33 mouse cellular contexts compared by ENCODE assay signal in genomic region chrX:11575571-11575970, GRCm38 (mm10).
DNase-seq lines count a peak whose midpoint lies in the region; ATAC-seq lines count a peak whose summit lies in the region.
"Had no signal": no experiment of that assay in that cellular context is flagged by ENCODE, and none has a peak within 500 bp of the region (broad histone marks: within the 10 kb centered on the region; RNA-seq: fewer than 3 reads in every experiment).

No protein-coding gene starts in this region.

- H3K9ac ChIP-seq in forebrain, embryonic 13.5 days, result no peak overlapping the region
- H3K9ac ChIP-seq: embryonic facial prominence, embryonic 13.5 days; forebrain, embryonic 12.5 days; heart, embryonic 12.5 days; heart, embryonic 15.5 days; hindbrain, embryonic 13.5 days had no signal

- H3K4me1 ChIP-seq in forebrain, embryonic 13.5 days, result no peaks in the 10 kb centered on the region
- H3K4me1 ChIP-seq: embryonic facial prominence, embryonic 10.5 days; embryonic facial prominence, embryonic 13.5 days; forebrain, embryonic 12.5 days; heart, embryonic 12.5 days; hindbrain, embryonic 10.5 days had no signal

- peak; percentile 13 to 20 for DNase-seq in cerebellum, adult 18-20 months
- DNase-seq in brain, adult 2 months (ENCODE audit: low read depth, low spot score), result peak; percentile 50
- peak; percentile 38 for DNase-seq in cerebellum, adult 9-10 months
- peak; percentile 55 to 71 for DNase-seq in cerebellum, postnatal 14 days
- DNase-seq in lung, adult 18-20 months, result no peak
- no peak for DNase-seq in heart, adult 8-10 months (ENCODE audit: low spot score)
- DNase-seq: adrenal gland, postnatal 10 days; adrenal gland, postnatal 36 days; B cell, adult 2 months; embryo, embryonic 11 days; gastrocnemius, postnatal 10 days; gastrocnemius, postnatal 36 days; heart, adult 11 months; heart, postnatal 10 days; heart, postnatal 36 days; kidney, adult 18-20 months had no signal

- H3K4me2 ChIP-seq in forebrain, embryonic 13.5 days, result no peak overlapping the region
- H3K4me2 ChIP-seq: embryonic facial prominence, embryonic 13.5 days; forebrain, embryonic 12.5 days; heart, embryonic 12.5 days; heart, embryonic 15.5 days; hindbrain, embryonic 13.5 days had no signal

- H3K9me3 ChIP-seq in forebrain, embryonic 13.5 days (replicated peaks), result no peaks in the 10 kb centered on the region
- H3K9me3 ChIP-seq: embryonic facial prominence, embryonic 10.5 days; embryonic facial prominence, embryonic 13.5 days; forebrain, embryonic 12.5 days; G1E; heart, embryonic 12.5 days; heart, embryonic 15.5 days; hindbrain, embryonic 10.5 days; hindbrain, embryonic 13.5 days had no signal

- no peak overlapping the region for H3K4me3 ChIP-seq in forebrain, embryonic 13.5 days
- H3K4me3 ChIP-seq: embryonic facial prominence, embryonic 10.5 days; embryonic facial prominence, embryonic 13.5 days; erythroblast, embryonic 14.5 days; forebrain, embryonic 12.5 days; heart, embryonic 12.5 days; heart, embryonic 15.5 days; hindbrain, embryonic 10.5 days; hindbrain, embryonic 13.5 days had no signal

- no peaks in the 10 kb centered on the region for H3K36me3 ChIP-seq in forebrain, embryonic 13.5 days (ENCODE audit: poor library complexity, severe bottlenecking)
- H3K36me3 ChIP-seq: embryonic facial prominence, embryonic 10.5 days; embryonic facial prominence, embryonic 13.5 days; forebrain, embryonic 12.5 days; G1E; heart, embryonic 12.5 days; heart, embryonic 15.5 days; hindbrain, embryonic 10.5 days; hindbrain, embryonic 13.5 days had no signal

- H3K27me3 ChIP-seq in forebrain, embryonic 13.5 days, result no peaks in the 10 kb centered on the region
- H3K27me3 ChIP-seq: CH12.LX; heart, embryonic 15.5 days had no signal

- 86% methylated on average over 6 of the region's 6 CpGs for WGBS in forebrain, embryonic 13.5 days

- ATAC-seq in cerebellum, adult (ENCODE audit: insufficient number of reproducible peaks, low FRiP score, low TSS enrichment), result no peak
- ATAC-seq in forebrain, embryonic 13.5 days, result no peak
- ATAC-seq: forebrain, embryonic 16.5 days; hindbrain, embryonic 16.5 days; inflammation-experienced regulatory T-cells, adult 6 months; intestine, embryonic 16.5 days; Patski had no signal

- H3K27ac ChIP-seq in forebrain, embryonic 13.5 days, result no peak overlapping the region
- H3K27ac ChIP-seq: embryonic facial prominence, embryonic 10.5 days; embryonic facial prominence, embryonic 13.5 days; forebrain, embryonic 12.5 days; heart, embryonic 15.5 days; hindbrain, embryonic 10.5 days; hindbrain, embryonic 13.5 days had no signal

Comparison
In these comparisons a context has a peak if more than half of its experiments do, and no peak if none do; other contexts are left out.
1. DNase-seq: peak in cerebellum, adult 18-20 months (2 of 2), brain, adult 2 months (single experiment), cerebellum, adult 9-10 months (single experiment) and cerebellum, postnatal 14 days (2 of 2); none in lung, adult 18-20 months (0 of 2) and heart, adult 8-10 months (single experiment).